Mouse (Mus musculus) MN1 (cell line): ENCODE results near the gene Jagn1.

Experiments
- DNase-seq: peaks from one replicate; pipeline ENCODE4 v3.0.0-alpha.2; 2016; ENCODE audit warnings: low spot score

The Jagn1 gene

DNA sequence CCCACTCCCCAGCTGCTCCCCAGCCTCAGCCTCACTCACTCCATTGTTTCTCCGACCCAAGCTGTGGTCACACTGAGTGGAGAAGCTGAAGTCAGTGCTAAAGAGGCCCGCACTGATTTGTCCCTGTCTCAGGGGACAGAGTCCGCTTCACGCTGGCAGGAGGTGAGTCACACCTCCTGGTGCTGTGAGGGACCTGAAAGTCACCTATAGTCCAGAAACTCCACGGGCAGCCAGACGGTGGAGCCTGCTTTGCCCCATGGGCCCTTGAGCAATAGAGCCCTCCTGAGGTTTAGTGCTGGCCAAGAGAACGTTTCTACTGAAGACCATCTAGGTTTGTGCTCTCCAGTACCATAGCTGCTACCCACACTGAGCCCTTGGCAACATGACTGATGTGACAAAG lies 7.7 kb upstream of the Jagn1 start:
- no peak for DNase-seq

DNA sequence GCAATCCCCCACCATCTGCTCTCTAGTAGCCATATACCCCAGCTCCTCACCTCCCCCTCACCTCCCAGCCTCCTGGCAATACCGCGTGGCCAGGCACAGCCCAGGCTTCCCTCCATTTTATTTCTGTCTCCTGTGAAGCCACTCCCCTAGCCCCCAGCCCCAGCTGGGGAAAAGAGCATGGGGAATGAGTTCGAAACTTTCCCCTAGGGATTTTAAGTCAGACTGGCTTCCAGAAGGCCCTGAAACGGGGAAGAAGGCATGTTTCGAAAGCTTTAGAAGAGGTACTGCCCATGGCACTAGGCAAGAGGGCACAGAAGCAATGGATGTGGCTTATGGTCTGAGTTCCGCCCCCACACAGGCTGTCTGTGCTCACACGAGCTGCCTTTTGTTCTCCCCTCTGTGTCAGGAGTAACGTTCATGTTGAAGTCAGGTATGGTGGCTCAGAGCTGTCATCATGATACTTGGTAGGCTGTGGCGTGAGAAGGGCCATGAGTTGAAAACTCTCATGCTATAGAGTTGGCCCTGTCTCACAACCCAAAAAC lies 6.6 kb upstream of the Jagn1 start, which contains the start of gene Cidec:
Gene Cidec (minus strand): TSS at position 97 of the 542 bp plus-strand sequence.
- no peak for DNase-seq

DNA sequence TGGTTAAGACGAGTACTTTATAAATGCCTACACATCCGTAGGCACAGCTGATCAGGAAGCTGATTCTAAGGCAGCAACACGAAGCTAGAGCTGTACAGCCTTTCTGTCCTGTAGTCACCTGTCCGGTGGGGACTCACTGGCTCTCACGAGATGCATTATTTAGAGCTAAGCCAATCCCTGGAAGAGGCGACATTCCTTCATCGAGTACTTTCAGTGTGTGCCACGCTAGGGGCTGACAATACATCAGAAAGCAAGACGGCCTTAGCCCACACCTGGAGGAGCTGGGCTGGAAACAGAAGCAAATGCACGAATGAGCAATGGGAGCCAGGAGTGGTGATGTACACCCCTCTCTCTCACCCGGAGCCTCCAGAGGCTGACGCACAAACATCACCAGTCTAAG lies 5.2 kb upstream of the Jagn1 start:
- DNase-seq: no peak

DNA sequence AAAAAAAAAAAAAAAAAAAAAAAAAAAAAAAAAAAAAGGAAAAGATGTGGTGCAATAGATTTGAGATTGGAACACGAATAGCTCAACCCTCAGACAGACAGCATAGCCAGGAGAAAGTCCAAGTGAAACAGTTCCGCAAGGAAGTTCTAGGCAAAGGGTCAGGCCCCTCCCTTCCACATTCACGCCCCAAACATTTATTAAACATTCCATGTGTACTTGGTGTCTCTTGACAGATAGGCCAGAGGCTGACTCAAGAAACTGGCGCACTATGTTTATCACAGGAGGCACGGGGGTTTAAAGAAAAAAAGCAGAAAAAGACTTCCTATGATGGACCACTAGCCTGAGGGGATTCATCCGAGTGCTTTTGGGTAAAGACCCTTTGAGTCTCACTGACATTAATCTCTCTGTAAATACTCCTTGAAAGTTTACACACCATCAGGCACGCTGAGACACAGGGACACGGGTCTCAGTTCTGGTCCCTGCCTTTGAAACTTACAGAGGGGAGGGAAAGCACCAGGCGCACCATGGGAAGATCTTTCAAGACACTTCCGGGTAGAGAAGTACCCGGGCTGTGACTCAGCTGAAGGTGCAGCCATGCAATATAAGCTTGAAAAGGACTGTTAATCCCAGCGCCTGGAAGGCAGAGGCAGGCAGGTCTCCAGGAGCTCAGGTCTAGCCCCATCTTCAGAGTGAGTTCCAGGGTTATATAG lies 3.5 kb upstream of the Jagn1 start:
- DNase-seq: no peak

DNA sequence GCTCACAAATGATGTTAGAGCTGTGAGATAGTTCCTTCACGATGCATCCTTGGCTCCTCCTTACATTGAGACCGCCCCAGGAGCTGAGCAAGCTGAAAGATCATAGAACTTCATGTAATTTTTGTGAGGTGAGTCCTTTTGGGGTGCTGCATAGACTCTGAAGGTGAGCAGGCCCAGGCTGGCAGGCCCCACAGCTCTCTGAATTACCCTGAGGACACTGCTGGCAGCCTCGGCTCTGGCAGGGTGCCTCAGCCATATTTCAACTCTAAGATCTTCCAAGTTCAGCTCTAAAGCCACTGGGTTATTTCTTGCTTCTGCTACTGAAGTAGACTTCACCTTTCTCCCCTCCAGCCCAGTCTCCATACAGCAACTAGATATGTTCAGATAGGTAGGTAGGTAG lies 1.7 kb upstream of the Jagn1 start:
- no peak for DNase-seq

DNA sequence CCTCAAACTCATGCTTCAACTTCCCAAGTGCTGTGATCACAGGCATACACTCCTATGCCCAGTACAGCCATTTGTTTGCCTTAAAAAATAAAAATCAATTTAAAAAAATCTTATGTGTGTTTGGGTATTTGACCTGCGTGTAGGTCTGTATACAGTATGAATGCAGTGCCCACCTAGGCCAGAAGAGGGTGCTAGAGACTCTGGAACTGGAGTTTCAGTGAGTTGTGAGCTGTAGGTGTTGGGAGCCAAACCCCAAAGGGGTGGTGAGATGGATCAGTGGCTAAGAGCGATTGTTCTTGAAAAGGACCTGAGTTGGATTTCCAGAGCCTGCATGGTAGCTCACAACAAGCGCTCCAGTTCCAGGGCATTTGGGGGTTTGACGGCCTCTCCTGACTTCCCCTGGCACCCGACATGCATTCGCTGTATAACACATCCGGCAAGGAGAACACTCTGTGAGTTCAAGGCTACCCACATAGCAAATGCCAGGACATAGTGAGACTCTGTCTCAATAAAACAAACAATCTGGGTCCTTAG lies 1.2 kb upstream of the Jagn1 start:
- peak; percentile 82 for DNase-seq

DNA sequence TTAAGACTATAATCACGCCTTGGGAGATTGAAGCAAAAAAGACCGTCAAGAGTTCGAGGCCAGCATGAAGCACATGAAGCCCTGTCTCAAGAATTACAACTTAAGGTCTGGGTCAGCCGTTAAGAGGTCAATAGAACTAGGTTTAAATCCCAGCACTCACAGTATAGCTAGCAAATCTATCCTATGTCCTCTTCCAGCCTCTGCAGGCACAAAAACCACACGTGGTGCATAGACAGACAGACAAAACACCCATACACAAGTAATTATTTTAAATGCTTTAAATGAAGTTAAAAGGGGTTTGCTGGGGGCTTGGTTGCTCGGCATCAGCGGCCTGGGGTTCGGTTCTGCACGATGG lies 305 bp upstream of the Jagn1 start:
- DNase-seq: no peak

DNA sequence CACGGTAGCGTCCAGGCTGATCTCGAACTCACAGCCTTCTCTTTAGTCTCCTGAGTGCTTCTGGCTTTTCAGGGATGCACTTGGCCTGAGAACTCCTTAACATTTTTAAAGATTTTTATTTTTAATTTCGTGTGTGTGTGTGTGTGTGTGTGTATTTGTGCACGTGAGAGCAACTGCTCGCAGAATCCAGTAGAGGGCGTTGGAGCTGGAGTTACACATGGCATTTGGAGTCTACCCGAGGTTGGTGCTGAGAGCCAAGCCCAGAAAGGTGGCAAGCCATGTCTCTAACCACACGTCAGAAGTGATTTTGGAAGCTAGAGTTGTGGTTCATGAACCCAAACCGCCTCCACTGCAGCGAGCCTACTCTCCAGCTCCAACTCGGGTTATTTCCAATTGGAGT lies 722 bp downstream of the Jagn1 start:
- DNase-seq: peak; percentile 25

DNA sequence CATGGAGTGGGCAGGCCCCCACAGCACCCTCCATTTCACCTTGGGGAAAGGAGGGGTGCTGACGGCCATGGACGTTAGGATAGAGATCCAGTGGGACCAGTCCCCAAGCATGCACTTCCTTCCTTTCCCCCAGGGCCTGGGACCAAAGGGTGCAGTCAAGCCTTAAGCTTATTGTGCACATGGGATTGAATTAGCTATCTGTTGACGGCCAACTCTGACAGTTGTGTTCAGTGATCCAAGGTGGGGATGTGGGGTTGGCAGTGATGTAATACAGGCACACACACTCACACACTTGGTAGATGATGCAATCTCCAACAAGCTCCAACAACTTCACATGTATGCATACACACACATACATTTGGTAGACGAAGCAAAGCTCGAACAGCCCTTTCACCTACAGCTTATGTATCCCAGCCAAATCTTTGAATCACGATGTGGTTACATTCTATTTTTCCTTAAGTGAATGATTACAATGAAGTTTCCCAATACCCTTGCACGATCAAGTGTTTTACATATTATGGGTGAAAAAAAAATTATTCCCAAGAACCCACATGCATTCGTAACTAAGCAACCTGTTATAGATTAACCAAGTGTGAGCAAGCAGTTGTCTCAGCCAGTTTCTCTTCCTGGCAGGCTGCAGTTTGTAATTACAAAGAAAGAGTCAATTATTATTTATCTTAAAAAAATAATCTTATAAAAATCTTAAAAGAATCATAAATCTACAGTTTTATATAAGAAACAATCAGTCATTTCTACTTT lies 2.0 kb downstream of the Jagn1 start:
- DNase-seq: peak; percentile 22

DNA sequence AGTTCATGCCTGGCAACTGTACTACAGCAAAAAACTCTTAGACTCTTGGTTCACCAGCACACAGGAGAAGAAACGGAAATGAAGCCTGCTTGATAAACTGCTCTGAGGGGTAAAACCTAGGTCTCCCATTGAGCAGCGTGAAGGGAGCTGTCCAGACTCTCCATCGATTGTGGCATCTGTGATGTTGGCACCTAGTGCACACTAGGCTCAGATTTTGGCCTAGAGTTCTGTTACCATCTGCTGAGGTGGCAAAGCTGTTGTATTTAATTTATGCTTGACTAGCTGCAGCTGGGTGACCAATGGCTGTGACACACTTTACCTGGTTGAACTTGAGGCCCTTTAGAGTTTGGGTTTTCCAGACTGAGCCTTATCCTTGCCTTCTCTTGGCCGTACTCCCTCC lies 5.3 kb downstream of the Jagn1 start:
- no peak for DNase-seq

DNA sequence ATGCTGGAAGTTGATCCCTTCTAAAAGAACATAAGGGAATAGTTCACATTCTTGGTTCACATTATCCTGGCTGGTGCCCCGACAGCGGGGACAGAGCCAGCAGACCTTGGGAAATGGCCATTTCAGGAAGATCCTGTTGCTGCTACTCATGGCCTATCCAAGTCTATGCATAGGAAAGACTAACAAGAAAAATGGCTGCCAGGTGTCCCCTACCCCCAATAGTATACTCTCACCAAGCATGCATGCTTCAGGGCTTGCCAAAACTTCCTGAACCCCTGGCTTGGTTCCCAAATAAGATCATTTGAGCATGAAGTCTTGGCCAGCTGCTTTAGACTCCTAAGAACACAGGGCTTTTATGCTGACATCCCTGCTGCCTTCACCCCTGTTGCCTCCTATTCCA lies 9.5 kb downstream of the Jagn1 start:
- DNase-seq: no peak

DNA sequence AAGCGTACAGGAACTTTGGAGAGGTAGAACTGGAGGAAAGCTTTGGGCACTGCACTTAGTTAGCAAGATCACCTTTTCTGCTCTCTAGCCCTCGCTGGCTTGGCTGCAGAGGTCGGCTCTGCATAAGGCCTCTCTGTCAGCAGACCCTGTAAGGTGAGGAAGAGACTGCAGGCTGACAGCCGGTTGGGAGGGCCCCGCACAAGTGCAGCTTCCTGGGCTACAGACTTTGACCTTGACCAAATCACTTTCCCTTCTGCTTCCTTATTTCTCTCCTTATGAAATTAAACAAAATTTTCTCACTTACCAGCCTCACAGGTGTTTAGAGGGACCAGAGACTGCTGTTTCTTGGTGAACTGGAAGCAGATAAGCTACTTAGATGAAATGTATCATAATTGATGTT lies 12.6 kb downstream of the Jagn1 start:
- no peak for DNase-seq

DNA sequence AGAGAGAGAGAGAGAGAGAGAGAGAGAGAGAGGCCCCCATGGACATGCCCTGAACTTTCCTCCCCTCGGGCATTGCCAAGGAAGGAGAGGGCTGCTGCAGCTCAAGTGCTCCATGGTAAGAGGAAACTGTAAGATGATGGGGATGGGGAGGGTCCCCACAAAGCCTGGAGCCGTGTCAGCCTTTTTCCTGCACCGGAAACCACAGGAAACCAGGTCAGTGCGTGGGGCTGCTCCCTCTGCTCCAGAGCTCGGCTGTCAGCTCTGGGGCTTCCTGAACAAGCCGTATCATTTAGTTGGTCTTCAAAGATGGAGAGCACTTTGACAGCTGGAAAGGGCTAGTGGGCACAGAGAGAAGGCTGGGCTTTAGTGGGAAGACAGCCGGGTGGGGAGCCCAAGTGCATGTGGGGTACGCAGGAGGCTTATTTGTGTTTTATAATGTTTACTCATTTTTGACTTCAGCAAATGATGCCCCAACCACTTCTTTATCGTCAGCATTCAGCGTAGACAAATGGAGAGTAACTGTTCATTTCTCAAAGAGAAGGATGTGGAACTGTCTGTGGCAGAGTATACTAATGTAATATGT lies 15.7 kb downstream of the Jagn1 start, which contains the start of gene Il17re:
Gene Il17re (plus strand): TSS at position 533 of the 583 bp plus-strand sequence.
- no peak for DNase-seq

DNA sequence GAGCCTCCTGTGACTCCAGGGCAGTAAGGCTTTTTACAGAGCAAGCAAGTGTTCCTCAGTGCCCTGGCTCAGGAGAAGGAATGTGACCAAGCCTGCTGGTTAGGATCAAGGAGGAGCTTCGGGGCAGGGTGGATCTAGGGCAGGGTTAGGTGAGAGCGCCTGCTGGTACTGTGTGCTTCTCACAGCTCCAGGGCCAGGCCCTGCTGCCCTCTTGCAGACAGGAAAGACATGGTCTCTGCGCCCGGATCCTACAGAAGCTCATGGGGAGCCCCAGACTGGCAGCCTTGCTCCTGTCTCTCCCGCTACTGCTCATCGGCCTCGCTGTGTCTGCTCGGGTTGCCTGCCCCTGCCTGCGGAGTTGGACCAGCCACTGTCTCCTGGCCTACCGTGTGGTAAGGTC lies 16.3 kb downstream of the Jagn1 start:
- DNase-seq: no peak

DNA sequence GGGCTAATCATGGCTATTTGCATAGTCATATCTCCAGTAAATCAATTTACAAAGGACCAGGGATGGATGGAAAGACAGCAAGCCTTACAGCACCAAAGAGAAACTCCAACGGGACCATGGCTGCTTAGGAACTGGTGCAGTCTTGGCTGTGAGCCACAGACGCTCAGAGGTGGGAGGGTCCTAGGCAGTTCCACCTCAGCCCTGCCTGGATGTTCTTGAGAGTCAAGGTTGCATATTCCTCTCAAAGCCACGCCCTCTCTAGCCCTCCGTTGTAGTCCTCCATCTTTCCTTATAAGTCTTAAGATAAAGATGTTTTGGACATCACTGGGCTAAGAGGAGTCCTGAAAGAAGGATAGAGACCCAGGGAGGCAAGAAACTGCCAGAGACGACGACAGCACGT lies 21.7 kb downstream of the Jagn1 start:
- no peak for DNase-seq

DNA sequence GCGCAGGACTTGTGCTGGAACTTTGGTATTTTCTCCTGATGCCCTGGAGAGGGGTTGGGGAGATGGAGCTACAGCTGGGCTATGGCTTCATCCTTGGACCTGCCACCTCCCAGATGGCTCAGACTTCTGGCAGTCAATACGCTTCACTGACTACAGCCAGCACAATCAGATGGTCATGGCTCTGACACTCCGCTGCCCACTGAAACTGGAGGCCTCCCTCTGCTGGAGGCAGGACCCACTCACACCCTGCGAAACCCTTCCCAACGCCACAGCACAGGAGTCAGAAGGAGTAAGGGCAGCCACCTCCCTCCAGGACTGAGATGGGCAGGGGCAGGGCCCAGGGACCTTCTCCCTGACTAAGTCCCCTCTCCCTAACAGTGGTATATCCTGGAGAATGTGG lies 23.2 kb downstream of the Jagn1 start:
- peak; percentile 72 for DNase-seq

DNA sequence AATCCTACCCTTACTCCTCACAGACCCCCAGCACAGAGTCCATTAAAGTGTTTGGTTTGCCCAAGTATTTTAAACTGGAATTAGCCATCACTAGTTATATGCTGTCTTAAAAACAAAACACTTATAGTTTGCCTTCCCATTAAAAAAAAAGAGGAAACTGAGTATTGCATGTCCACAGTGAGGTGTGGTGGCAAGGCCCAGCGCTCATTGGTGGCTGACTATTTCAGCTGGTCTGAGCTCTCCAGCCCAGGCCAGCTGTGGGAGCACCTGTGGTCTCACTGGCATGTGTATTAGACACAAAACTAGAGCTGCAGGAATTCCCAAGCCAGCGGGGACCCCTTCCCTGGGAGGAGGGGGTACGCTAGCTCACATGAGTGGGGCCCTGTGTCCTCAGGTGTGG lies 26.1 kb downstream of the Jagn1 start:
- no peak for DNase-seq

DNA sequence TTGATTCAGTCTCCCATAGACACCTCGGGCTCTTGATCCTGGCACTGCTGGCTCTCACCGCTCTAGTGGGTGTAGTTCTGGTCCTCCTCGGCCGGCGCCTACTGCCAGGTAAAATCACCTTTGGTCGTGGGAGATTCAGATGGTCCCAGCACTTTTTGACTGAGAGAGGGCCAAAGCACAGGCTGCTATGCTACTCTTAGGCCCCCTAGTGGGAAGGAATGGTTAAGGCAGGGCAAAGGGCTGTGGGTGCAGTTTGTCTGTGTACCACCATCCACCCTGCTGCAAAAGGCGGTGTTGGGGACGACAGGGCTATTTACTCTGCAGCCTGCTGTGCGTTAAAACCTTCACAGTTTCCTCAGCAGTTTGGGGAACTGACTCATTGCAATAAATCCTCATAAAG lies 26.7 kb downstream of the Jagn1 start:
- peak; percentile 85 for DNase-seq

DNA sequence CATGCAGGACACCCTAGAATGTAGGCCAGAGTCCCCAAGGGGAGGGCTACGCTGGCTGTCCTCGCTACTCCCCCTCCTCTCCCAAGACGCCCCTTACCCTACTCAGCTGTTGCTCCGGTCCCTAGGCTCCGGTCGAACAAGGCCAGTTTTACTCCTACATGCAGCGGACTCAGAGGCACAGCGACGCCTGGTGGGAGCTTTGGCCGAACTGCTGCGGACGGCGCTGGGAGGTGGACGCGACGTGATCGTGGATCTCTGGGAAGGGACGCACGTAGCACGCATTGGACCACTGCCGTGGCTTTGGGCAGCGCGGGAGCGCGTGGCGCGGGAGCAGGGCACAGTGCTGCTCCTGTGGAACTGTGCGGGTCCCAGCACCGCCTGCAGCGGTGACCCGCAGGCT lies 27.1 kb downstream of the Jagn1 start:
- peak; percentile 82 for DNase-seq

DNA sequence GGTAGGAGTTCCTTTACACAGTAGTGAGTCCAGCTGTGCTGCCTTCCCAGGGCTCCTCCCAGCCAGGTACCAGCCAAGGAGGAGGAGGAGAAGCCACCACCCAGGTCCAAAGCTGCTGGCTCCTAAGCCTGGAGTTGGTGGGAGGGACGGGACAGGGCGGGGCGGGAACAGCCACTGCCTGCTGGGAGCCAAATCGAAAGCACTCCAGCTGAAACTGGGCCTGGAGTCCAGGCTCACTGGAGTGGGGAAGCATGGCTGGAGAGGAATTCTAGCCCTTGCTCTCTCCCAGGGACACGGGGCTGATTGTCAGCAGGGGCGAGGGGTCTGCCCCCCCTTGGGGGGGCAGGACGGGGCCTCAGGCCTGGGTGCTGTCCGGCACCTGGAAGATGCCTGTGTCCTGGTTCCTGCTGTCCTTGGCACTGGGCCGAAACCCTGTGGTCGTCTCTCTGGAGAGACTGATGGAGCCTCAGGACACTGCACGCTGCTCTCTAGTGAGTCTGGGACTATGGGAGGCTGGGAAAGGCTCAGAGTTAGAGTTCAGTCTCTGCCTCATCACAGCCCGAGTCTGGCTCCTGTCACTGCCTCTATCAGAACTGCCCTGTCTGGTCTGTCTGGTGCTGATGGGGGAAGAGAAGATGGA lies 29.0 kb downstream of the Jagn1 start, which contains the start of gene Il17rc:
Gene Il17rc (plus strand): TSS at position 131 of the 640 bp plus-strand sequence.
- DNase-seq: peak; percentile 76

DNA sequence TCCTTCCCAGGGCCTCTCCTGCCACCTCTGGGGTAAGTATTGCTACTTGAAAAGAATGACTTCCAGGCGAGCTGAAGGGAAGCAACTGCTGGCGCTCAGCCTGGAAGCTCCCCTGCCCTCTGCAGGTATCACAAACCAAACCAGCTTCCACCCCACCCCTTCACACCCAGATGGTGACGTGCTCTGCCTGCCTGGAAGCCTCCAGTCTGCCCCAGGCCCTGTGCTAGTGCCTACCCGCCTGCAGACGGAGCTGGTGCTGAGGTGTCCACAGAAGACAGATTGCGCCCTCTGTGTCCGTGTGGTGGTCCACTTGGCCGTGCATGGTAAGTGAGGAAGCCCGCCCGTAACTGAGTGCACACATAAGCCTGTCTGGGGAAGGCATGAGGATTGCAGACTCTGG lies 29.7 kb downstream of the Jagn1 start:
- DNase-seq: peak; percentile 63

DNA sequence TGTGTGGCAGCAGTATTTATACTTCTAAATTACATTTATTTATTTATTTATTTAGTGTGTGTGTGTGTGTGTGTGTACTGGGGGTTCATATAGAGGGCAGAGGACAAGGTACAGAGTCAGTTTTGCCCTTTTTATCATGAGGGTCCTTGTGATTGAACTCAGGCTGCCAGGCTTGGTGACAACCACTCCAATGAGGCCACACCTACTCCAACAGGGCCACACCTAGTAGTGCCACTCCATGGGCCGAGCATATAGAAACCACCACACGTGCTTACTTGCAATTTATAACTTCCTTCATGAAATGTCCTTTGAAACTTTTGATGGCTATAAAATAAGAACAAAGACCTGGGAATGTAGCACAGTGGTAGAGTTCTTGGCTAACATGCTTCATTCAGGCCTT lies 30.9 kb downstream of the Jagn1 start:
- DNase-seq: no peak
